Mouse (Mus musculus) Patski (cell line): ENCODE data around the gene Msi2. TPM values are rescaled to one million over a fixed set of nuclear protein-coding genes. Genes with fewer than 3 reads are reported as not detected.
A peak's percentile ranks its signal among the peaks of the same experiment; 100 is the strongest.

Source experiments
- ATAC-seq: fragments of 100-300 bp; one replicate; pipeline ENCODE4 v1.8.0; 2021
- CTCF ChIA-PET: fragments of 350-600 bp; sonication (Branson Sonifier 250); formaldehyde crosslinking; loops from one replicate; lab custom pipeline; 2022; ENCODE audit warnings: inconsistent platforms; lab: Charles Lee
- POLR2A ChIA-PET: fragments of 350-600 bp; sonication (Branson Sonifier 250); formaldehyde crosslinking; loops from one replicate; lab custom pipeline; 2022; ENCODE audit warnings: antibody characterized with exemption, inconsistent platforms; lab: Charles Lee
- DNase-seq: peaks from one replicate; pipeline ENCODE4 v3.0.0-alpha.2; 2011; ENCODE audit warnings: low read depth, low spot score
- H3K27me3 ChIP-seq: fragments of 371-371 bp; one replicate; pipeline ENCODE4 v1.5.1; 2021
- CTCF ChIP-seq: fragments of 100-300 bp; IDR thresholded peaks from one replicate; pipeline ENCODE4 v1.5.1; 2021
- in situ Hi-C: fragments of 300-500 bp; cut with MboI; formaldehyde crosslinking; loops from 3 replicates; pipeline ENCODE4 v1.11.1; 2018; ENCODE audit warnings: low pct_unique_long_range_greater_than_20kb, mixed read lengths
- polyA plus RNA-seq: library from polyadenylated mRNA; unstranded; gene quantifications from one replicate; pipeline ENCODE4 v1.2.3, GENCODE M21; 2021

Msi2 gene
- polyA plus RNA-seq, 1 experiment from 2014 or later, result 72.3 TPM

DNA sequence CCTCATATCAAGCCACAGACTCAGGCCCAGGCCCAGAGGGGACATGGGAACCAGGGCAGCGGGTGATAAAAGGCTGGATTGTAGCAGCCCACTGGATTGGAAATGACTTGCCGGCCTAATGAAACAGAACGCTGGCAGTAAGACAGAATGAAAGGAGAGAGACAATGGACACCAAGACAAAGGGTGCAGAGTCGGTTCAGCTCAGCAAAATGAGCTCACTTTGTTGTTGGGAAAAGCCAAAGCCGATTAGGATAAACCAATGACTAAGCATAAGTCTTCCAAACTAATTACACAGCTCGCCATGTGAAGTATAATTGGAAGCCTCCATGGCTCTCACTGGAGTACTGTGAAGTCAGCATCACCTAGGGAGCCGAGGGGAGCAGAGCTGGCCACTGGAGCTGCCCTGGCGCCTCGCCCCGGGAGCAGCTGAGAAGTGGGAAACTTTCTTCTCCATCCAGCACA lies 133.1 kb downstream of the Msi2 start:
- DNase-seq (peak; percentile 42), ATAC-seq (peak; percentile 29)
- POLR2A ChIA-PET, result interaction anchor here (1.2 kb wide), 1 partner anchor 9 kb away, joined by 3 read pairs; no protein-coding TSS in a partner anchor
- no peaks in the 10 kb centered on the region for H3K27me3 ChIP-seq
- in situ Hi-C loops, result no loop called here
- CTCF ChIA-PET, result interaction anchor here (1.0 to 1.5 kb wide), 5 partner anchors 9 to 60 kb away, joined by 3 to 4 read pairs (median 3); no protein-coding TSS in a partner anchor
- no peak for TF ChIP-seq CTCF

DNA sequence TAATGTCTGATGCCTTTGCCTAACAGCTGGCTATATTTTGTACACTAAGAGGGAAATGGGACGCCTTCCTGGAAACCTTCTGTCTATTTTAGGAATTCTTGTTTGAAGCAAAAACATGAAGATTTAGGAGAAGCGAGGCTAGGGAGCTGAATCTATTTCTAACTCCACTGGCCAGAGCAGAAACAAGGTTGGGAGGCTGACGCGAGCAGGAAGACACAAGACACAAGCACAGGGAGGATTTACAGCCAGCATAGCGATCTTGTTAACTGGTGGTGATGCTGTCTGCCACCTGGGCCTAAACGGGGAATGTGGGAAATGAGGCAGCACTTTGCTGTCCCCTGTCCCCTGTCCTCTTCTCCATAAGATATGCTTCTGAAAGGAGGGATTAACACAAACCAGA lies 134.4 kb downstream of the Msi2 start:
- no peak for TF ChIP-seq CTCF
- ChIA-PET POLR2A (interaction anchor here (1.1 kb wide), 1 partner anchor 31 kb away, joined by 3 read pairs; no protein-coding TSS in a partner anchor), CTCF (no interaction called here)
- no peak for ATAC-seq
- no peak for DNase-seq
- H3K27me3 ChIP-seq, result no peaks in the 10 kb centered on the region
- in situ Hi-C loops, result no loop called here

- in situ Hi-C loops, result no loop called here
- DNase-seq (no peak), ATAC-seq (no peak)
- TF ChIP-seq CTCF, result no peak
- POLR2A ChIA-PET, result no interaction called here
- H3K27me3 ChIP-seq, result no peaks in the 10 kb centered on the region
- CTCF ChIA-PET, result no interaction called here
Observed at GRCm38 (mm10) chr11:88583259-88583833, 135.0 kb downstream of the Msi2 start.

GRCm38 (mm10) chr11:88582781-88583180 lies 135.5 kb downstream of the Msi2 start:
- H3K27me3 ChIP-seq, result no peaks in the 10 kb centered on the region
- DNase-seq (no peak), ATAC-seq (no peak)
- no peak for TF ChIP-seq CTCF
- POLR2A ChIA-PET, result interaction anchor here (0.6 kb wide), 1 partner anchor 135 kb away, joined by 7 read pairs; no protein-coding TSS in a partner anchor
- CTCF ChIA-PET, result interaction anchor here (0.9 kb wide), 2 partner anchors 9 to 11 kb away, joined by 3 to 4 read pairs; no protein-coding TSS in a partner anchor
- in situ Hi-C loops, result no loop called here

DNA sequence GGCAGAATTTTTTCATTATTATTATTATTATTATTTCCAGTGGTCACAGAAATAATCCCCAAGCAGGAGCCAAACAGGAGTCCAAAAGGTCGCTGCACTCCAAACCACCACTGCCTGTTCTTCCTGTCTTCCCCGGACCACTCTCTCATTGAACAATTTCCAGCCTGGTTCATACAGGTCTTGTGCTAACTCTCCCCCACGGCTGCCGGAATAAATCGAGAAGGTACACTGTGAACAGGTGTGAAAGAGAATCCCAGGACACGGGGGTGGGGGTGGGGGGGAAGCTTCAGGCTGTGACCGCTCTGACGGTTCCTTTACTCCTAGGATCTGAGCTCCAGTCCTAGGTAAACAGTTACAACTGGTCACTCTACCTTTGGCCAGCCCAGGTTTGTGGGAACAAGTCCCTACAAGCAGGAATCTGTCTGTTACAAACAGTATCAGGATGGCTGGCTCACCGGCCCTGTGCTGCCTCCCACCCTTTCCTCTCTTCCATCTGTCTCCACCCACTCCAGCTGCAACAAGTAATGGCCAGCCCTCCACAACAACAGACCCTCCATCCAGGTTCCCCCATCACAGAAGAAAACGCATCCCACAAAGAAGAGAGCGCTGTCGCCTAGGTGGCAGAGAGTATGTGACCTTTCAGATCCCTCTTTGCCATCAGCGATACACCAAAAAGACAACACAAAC lies 136.1 kb downstream of the Msi2 start:
- POLR2A ChIA-PET, result interaction anchor here (0.6 kb wide), 1 partner anchor 135 kb away, joined by 7 read pairs; no protein-coding TSS in a partner anchor
- ATAC-seq (no peak), DNase-seq (no peak)

GRCm38 (mm10) chr11:88581375-88581774 lies 136.9 kb downstream of the Msi2 start:
- POLR2A ChIA-PET, result no interaction called here
- in situ Hi-C loops, result no loop called here
- TF ChIP-seq CTCF, result no peak
- DNase-seq (no peak), ATAC-seq (no peak)
- no peaks in the 10 kb centered on the region for H3K27me3 ChIP-seq
- CTCF ChIA-PET, result interaction anchor here (1.5 kb wide), 1 partner anchor 10 kb away, joined by 4 read pairs; no protein-coding TSS in a partner anchor

More for the DNA sequence above, 136.1 kb downstream of the Msi2 start:
- H3K27me3 ChIP-seq, result no peaks in the 10 kb centered on the region
- CTCF ChIA-PET, result interaction anchor here (0.9 kb wide), 2 partner anchors 10 to 11 kb away, joined by 3 to 4 read pairs; no protein-coding TSS in a partner anchor
- in situ Hi-C loops, result no loop called here
- TF ChIP-seq CTCF, result no peak

GRCm38 (mm10) chr11:88578700-88579099 lies 139.6 kb downstream of the Msi2 start:
- H3K27me3 ChIP-seq, result no peaks in the 10 kb centered on the region
- ChIA-PET CTCF (interaction anchor here (1.5 kb wide), 1 partner anchor 12 kb away, joined by 3 read pairs; no protein-coding TSS in a partner anchor), POLR2A (no interaction called here)
- ATAC-seq (no peak), DNase-seq (no peak)
- TF ChIP-seq CTCF, result no peak
- in situ Hi-C loops, result no loop called here

DNA sequence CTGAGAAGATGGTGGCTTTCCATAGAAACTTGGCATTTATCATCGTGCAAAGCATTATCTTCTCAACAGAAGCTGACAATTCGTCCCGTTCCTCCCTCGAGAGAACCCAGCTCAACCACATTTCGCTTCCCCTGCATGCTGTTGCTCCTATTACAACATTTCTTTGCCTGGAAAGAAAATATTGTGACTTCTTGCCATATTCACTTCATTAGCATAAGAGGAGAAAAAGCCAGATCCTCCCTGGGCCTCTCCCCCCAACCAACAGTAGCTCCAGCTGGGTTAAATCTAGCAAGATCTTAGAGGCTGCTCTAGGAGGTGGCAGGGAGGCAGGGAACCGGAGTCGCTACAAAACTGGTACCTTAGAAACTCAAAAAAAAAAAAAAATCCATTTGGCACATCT lies 141.2 kb downstream of the Msi2 start:
- TF ChIP-seq CTCF, result no peak
- in situ Hi-C loops, result no loop called here
- H3K27me3 ChIP-seq, result no peaks in the 10 kb centered on the region
- DNase-seq, result no peak
- ATAC-seq, result no peak
- CTCF ChIA-PET, result interaction anchor here (1.3 to 1.6 kb wide), 2 partner anchors 8 to 12 kb away, joined by 3 to 5 read pairs; no protein-coding TSS in a partner anchor
- POLR2A ChIA-PET, result no interaction called here

DNA sequence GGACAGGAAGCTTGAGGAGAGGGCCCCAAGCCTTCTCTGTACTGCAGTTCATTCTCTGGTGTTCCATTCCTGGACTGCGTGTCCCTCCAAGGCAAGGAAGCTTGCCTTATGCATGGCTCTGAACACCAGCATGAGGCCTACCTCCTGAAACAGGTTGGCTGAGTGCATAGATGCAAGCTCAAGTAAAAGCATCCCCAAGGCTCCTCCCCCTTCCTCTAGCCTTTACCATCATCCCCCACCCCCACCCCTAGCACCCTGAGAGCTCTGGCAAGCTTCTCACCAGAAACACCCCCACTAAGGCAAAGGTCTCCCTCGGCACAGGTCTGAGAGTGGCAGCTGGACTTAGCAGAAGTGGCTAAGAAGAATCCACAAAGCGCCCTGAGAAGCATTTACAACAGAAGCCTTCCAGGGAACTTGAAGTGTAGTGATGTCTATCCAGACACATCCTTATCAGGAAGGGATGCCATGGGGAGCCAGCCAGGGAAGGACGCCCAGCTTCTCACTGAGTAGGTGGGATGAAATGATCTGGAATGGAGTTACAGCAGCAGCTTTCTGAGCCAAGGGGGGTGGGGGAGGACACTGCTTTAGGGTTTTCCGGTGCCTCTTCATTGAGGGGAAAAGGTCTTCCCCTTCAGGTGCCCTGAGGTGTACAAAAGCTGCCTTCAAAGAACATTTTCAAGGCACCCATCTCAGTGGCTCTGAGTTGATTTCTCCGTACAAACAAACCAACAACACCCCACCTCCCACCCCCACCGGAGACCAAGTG lies 141.9 kb downstream of the Msi2 start:
- no peaks in the 10 kb centered on the region for H3K27me3 ChIP-seq
- POLR2A ChIA-PET, result interaction anchor here (0.6 kb wide), 1 partner anchor 112 kb away, joined by 3 read pairs; no protein-coding TSS in a partner anchor
- ATAC-seq, result no peak
- in situ Hi-C loops, result no loop called here
- no peak for TF ChIP-seq CTCF
- CTCF ChIA-PET, result interaction anchor here (1.0 to 2.0 kb wide), 4 partner anchors 9 to 18 kb away, joined by 3 to 5 read pairs (median 4); no protein-coding TSS in a partner anchor
- DNase-seq, result no peak
